Mouse (Mus musculus): ENCODE results near the gene Cpsf6. TPM values are rescaled to one million over a fixed set of nuclear protein-coding genes. Genes with fewer than 3 reads are reported as not detected.

The Cpsf6 gene
- polyA plus RNA-seq, 1 experiment from 2014 or later, result 165 TPM

- Histone ChIP-seq H3K9me3 (no peaks in the 10 kb centered on the region), H3K9ac (no peak overlapping the region), H3K4me3 (no peak overlapping the region), H3K36me3 (no peaks in the 10 kb centered on the region), H3K27ac (no peak overlapping the region), H3K27me3 (no peaks in the 10 kb centered on the region), H3K4me1 (no peaks in the 10 kb centered on the region), H3K4me2 (no peak overlapping the region)
- WGBS, result 69% methylated on average over 1 of the region's 1 CpGs
- no peak for ATAC-seq (ENCODE audit: borderline replicate concordance, extremely low read depth, low FRiP score, low TSS enrichment)
Observed at GRCm38 (mm10) chr10:117386261-117386660, 6.4 kb upstream of the Cpsf6 start.

GRCm38 (mm10) chr10:117385431-117385830 lies 5.6 kb upstream of the Cpsf6 start:
- Histone ChIP-seq H3K36me3 (no peaks in the 10 kb centered on the region), H3K9ac (no peak overlapping the region), H3K4me1 (no peaks in the 10 kb centered on the region), H3K27me3 (no peaks in the 10 kb centered on the region), H3K4me2 (no peak overlapping the region), H3K9me3 (no peaks in the 10 kb centered on the region), H3K4me3 (no peak overlapping the region), H3K27ac (no peak overlapping the region)
- no peak for ATAC-seq (ENCODE audit: borderline replicate concordance, extremely low read depth, low FRiP score, low TSS enrichment)
- 70% methylated on average over 4 of the region's 4 CpGs for WGBS

- no peaks in the 10 kb centered on the region for H3K36me3 ChIP-seq
Observed at GRCm38 (mm10) chr10:117385086-117385430, 5.2 kb upstream of the Cpsf6 start.

DNA sequence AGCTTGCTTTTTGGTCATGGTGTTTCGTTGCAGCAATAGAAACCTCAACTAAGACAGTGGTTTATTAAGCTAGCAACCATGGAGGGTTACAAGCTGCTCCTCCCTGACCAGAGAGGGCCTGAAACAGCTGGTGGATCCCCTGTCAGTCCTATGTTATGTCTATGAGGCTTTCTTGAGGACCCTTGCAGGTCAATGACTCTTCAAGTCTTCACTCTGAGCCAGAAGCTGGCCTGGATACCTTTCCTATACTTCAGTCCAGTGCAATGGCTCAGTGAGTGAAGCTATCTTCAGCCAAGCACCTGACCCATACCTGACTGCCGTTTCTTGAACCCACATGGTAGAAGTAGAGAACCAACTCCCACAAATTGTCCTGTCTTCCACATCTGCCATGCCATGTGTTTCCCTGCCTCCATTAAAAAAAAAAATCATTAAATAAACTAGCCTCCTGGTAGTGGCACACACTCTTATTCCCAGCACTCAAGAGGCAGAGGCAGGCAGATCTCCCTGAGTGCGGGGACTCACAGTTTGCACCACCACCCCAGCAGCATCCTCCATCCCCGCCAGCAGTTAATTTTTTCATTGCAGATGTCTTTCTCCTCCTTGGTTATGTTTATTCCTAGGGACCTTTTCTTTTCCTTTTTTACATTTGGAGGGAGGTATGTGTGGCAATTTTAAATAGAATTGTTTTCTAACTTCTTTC lies 4.7 kb upstream of the Cpsf6 start:
- 87% methylated on average over 4 of the region's 4 CpGs for WGBS

More at GRCm38 (mm10) chr10:117385086-117385430, 5.2 kb upstream of the Cpsf6 start:
- no peak overlapping the region for H3K4me2 ChIP-seq
- H3K4me1 ChIP-seq, result no peaks in the 10 kb centered on the region
- H3K4me3 ChIP-seq, result no peak overlapping the region
- H3K9ac ChIP-seq, result no peak overlapping the region
- H3K27ac ChIP-seq, result no peak overlapping the region
- WGBS, result 64% methylated on average over 2 of the region's 2 CpGs
- ATAC-seq (ENCODE audit: borderline replicate concordance, extremely low read depth, low FRiP score, low TSS enrichment), result no peak
- H3K27me3 ChIP-seq, result no peaks in the 10 kb centered on the region
- no peaks in the 10 kb centered on the region for H3K9me3 ChIP-seq

DNA sequence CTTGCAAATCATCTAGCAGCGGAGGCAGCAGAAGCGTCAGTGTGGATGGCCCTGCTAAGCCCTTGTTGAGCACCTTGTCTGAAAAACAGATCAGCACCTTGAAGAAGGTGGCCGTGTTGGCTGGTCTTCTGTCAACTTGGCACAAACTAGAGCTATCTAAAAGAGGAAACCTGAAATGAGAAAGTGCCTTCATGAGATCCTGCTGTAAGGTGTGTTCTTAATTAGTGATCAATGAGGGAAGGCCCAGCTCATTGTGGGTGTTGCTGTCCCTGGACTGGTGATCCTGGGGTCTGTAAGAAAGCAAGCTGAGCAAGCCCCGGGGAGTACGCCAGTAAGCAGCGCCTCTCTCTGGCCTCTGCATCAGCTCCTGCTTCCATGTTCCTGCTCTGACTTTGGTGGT lies 4.1 kb upstream of the Cpsf6 start:
- H3K4me2 ChIP-seq, result no peak overlapping the region
- no peaks in the 10 kb centered on the region for H3K4me1 ChIP-seq
- no peaks in the 10 kb centered on the region for H3K36me3 ChIP-seq
- H3K9me3 ChIP-seq, result no peaks in the 10 kb centered on the region
- H3K4me3 ChIP-seq, result no peak overlapping the region
- H3K27ac ChIP-seq, result no peak overlapping the region
- no peak for ATAC-seq (ENCODE audit: borderline replicate concordance, extremely low read depth, low FRiP score, low TSS enrichment)
- no peak overlapping the region for H3K9ac ChIP-seq
- 72% methylated on average over 6 of the region's 6 CpGs for WGBS
- H3K27me3 ChIP-seq, result no peaks in the 10 kb centered on the region

More for the DNA sequence above, 4.7 kb upstream of the Cpsf6 start:
- Histone ChIP-seq H3K4me2 (no peak overlapping the region), H3K9ac (no peak overlapping the region), H3K4me1 (no peaks in the 10 kb centered on the region), H3K27me3 (no peaks in the 10 kb centered on the region), H3K27ac (no peak overlapping the region), H3K36me3 (no peaks in the 10 kb centered on the region), H3K4me3 (no peak overlapping the region), H3K9me3 (no peaks in the 10 kb centered on the region)
- no peak for ATAC-seq (ENCODE audit: borderline replicate concordance, extremely low read depth, low FRiP score, low TSS enrichment)

DNA sequence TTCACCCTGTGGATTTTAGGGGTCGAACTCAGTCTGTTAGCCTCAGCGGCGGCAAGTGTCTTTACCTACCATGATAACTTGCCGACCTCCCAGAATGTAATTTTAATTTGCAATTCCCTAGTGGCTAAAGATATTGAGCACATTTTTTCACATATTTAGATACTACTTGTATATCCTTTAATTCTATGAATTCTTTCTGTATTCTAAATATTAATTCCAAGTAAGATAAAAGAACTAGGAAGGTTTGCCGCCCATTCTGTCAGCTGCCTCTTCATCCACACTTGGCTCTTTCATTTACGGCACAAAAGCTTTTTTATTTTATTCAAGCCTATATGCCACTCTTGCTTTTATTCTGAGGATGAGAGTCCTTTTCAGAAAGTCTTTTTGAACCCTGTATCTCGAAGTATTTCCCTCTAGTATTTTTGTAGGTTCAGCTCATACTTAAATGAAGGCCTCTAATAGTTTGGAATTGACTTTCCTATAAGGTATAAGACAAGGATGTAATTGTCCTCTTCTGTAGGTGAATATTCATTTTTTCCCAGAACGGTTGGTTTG lies 3.3 kb upstream of the Cpsf6 start:
- no peak overlapping the region for H3K27ac ChIP-seq
- no peak overlapping the region for H3K9ac ChIP-seq
- 74% methylated on average over 8 of the region's 8 CpGs for WGBS
- no peaks in the 10 kb centered on the region for H3K36me3 ChIP-seq
- no peak overlapping the region for H3K4me2 ChIP-seq
- H3K9me3 ChIP-seq, result no peaks in the 10 kb centered on the region
- no peak for ATAC-seq (ENCODE audit: borderline replicate concordance, extremely low read depth, low FRiP score, low TSS enrichment)
- no peaks in the 10 kb centered on the region for H3K4me1 ChIP-seq
- H3K27me3 ChIP-seq, result no peaks in the 10 kb centered on the region
- H3K4me3 ChIP-seq, result no peak overlapping the region

DNA sequence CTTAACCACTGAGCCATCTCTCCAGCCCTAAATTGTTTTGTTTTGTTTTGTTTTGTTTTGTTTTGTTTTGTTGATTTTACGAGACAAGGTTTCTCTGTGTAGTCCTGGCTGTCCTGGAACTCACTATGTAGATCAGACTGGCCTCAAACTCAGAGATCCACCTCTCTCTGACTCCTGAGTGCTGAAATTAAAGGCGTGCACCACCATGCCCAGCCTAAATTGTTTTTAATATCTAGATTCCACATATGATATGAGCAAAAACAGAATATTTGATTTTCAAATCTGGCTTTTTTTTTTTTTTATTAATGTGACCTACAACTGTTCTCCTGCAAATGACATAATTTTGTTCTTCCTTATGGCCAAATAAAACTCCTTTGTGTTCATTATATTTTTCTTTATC lies 2.3 kb upstream of the Cpsf6 start:
- WGBS, result 75% methylated on average over 2 of the region's 2 CpGs
- no peak for ATAC-seq (ENCODE audit: borderline replicate concordance, extremely low read depth, low FRiP score, low TSS enrichment)

GRCm38 (mm10) chr10:117380721-117381570 lies 1.1 kb upstream of the Cpsf6 start:
- H3K4me2 ChIP-seq, result no peak overlapping the region
- no peaks in the 10 kb centered on the region for H3K36me3 ChIP-seq
- no peaks in the 10 kb centered on the region for H3K27me3 ChIP-seq
- H3K4me1 ChIP-seq, result peaks cover 3% of the 10 kb centered on the region; the same call in 1 of the 2 replicates
- H3K9me3 ChIP-seq, result no peaks in the 10 kb centered on the region
- no peak for ATAC-seq (ENCODE audit: borderline replicate concordance, extremely low read depth, low FRiP score, low TSS enrichment)
- 91% methylated on average over 4 of the region's 4 CpGs for WGBS
- H3K27ac ChIP-seq, result no peak overlapping the region
- H3K9ac ChIP-seq, result no peak overlapping the region
- no peak overlapping the region for H3K4me3 ChIP-seq

More for the DNA sequence above, 2.3 kb upstream of the Cpsf6 start:
- Histone ChIP-seq H3K4me3 (no peak overlapping the region), H3K4me2 (no peak overlapping the region), H3K9me3 (no peaks in the 10 kb centered on the region), H3K27me3 (no peaks in the 10 kb centered on the region), H3K36me3 (no peaks in the 10 kb centered on the region), H3K27ac (no peak overlapping the region), H3K4me1 (peaks cover 3% of the 10 kb centered on the region; the same call in 1 of the 2 replicates), H3K9ac (no peak overlapping the region)

- H3K4me1 ChIP-seq, result peaks cover 7% of the 10 kb centered on the region
- H3K27ac ChIP-seq, result no peak overlapping the region
- H3K36me3 ChIP-seq, result no peaks in the 10 kb centered on the region
- H3K4me2 ChIP-seq, result no peak overlapping the region
- no peak overlapping the region for H3K4me3 ChIP-seq
- WGBS, result 93% methylated on average over 2 of the region's 2 CpGs
- H3K27me3 ChIP-seq, result no peaks in the 10 kb centered on the region
- H3K9me3 ChIP-seq, result no peaks in the 10 kb centered on the region
- no peak overlapping the region for H3K9ac ChIP-seq
- no peak for ATAC-seq (ENCODE audit: borderline replicate concordance, extremely low read depth, low FRiP score, low TSS enrichment)
Observed at GRCm38 (mm10) chr10:117379441-117379840, 374 bp downstream of the Cpsf6 start.

DNA sequence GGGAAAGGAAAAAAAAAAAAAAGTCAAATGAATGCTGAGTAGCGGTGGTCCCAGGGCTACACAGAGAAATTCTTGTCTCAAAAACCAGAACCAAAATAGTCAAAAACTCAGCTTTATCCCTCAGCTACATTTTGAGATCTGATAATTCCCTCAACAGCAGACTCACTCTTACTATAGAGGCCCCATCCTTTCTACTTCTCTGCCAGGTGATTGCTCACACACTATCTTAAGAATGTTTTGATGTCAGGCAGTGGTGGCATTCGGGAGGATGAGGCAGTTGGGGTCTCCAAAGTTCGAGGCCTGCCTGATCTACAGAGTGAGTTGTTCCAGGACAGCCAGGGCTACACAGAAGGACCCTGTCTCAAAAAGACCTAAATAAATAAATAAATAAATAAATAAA lies 1.2 kb downstream of the Cpsf6 start:
- Histone ChIP-seq H3K27me3 (no peaks in the 10 kb centered on the region), H3K9me3 (no peaks in the 10 kb centered on the region), H3K4me1 (peaks cover 11% of the 10 kb centered on the region), H3K4me2 (no peak overlapping the region), H3K4me3 (no peak overlapping the region), H3K27ac (no peak overlapping the region), H3K36me3 (no peaks in the 10 kb centered on the region), H3K9ac (no peak overlapping the region)
- ATAC-seq (ENCODE audit: borderline replicate concordance, extremely low read depth, low FRiP score, low TSS enrichment), result no peak
- WGBS, result 92% methylated on average over 3 of the region's 3 CpGs

DNA sequence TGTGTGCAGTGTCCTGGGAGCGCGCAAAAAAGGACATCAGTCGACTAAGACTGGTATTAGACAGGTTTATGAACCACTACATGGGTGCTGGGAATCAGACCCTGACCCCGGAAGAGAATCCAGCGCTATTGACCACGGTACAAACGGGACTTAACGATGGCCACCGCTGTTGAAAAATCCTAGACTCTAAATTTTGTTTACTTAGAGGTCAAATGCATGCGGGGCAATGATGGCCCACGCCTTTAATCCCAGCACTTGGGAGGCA lies 1.6 kb downstream of the Cpsf6 start:
- Histone ChIP-seq H3K4me2 (no peak overlapping the region), H3K27me3 (no peaks in the 10 kb centered on the region), H3K27ac (no peak overlapping the region), H3K9ac (no peak overlapping the region), H3K4me3 (no peak overlapping the region), H3K4me1 (peaks cover 11% of the 10 kb centered on the region), H3K36me3 (no peaks in the 10 kb centered on the region), H3K9me3 (no peaks in the 10 kb centered on the region)
- ATAC-seq (ENCODE audit: borderline replicate concordance, extremely low read depth, low FRiP score, low TSS enrichment), result no peak
- WGBS, result 91% methylated on average over 11 of the region's 11 CpGs

All from lung, embryonic 15.5 days (tissue).